Mouse (Mus musculus) liver, embryonic 12.5 days (tissue): Measurements from ENCODE around the gene Rufy4. TPM values are rescaled to one million over a fixed set of nuclear protein-coding genes. Genes with fewer than 3 reads are reported as not detected.

Experiments used
- ATAC-seq: fragments of 200-750 bp; cut with Nextera tagmentation; 2 replicates; pipeline ENCODE4 v1.8.0; 2017; ENCODE audit warnings: moderate number of reproducible peaks, mild to moderate bottlenecking, moderate library complexity
- H3K27ac ChIP-seq: fragments of 300-500 bp; sonication (generic); 2 replicates; pipeline ENCODE4 v1.5.1; 2016; ENCODE audit warnings: mild to moderate bottlenecking
- H3K27me3 ChIP-seq: fragments of 300-500 bp; sonication (generic); replicated peaks from 2 replicates; pipeline ENCODE4 v1.6.1; 2016; ENCODE audit warnings: mild to moderate bottlenecking, moderate library complexity
- H3K36me3 ChIP-seq: fragments of 300-500 bp; sonication (generic); 2 replicates; pipeline ENCODE4 v1.6.1; 2016; ENCODE audit warnings: mild to moderate bottlenecking, moderate library complexity
- H3K4me1 ChIP-seq: fragments of 300-500 bp; sonication (generic); 2 replicates; pipeline ENCODE4 v1.6.1; 2016
- H3K4me2 ChIP-seq: fragments of 300-500 bp; sonication (generic); 2 replicates; pipeline ENCODE4 v1.6.1; 2016; ENCODE audit warnings: mild to moderate bottlenecking, moderate library complexity
- H3K4me3 ChIP-seq: fragments of 300-500 bp; sonication (generic); 2 replicates; pipeline ENCODE4 v1.5.1; 2016; ENCODE audit warnings: mild to moderate bottlenecking, moderate library complexity
- H3K9ac ChIP-seq: fragments of 300-500 bp; sonication (generic); 2 replicates; pipeline ENCODE4 v1.6.1; 2016; ENCODE audit warnings: mild to moderate bottlenecking, moderate library complexity
- H3K9me3 ChIP-seq: fragments of 300-500 bp; sonication (generic); replicated peaks from 2 replicates; pipeline ENCODE4 v1.6.1; 2016; ENCODE audit warnings: mild to moderate bottlenecking, moderate library complexity
- WGBS: fragments of 180-500 bp; shearing (Covaris S2); methylation state at CpG from one replicate; pipeline ENCODE4 v1.1.7; 2016; ENCODE audit not compliant: insufficient replicate concordance; 5-methylcytosine and 5-hydroxymethylcytosine counted together
- polyA plus RNA-seq: library from polyadenylated mRNA; unstranded; fragments of >200 nt; fragmentation: Nextera tagmentation; extraction: Ambion mirVana; gene quantifications from 2 replicates; pipeline ENCODE4 v1.2.1, GENCODE M21; 2016

The Rufy4 gene
- polyA plus RNA-seq, 1 experiment from 2014 or later: 0.20 TPM

GRCm38 (mm10) chr1:74132011-74132410, 6.7 kb downstream of the Rufy4 start:
- Histone ChIP-seq H3K4me1 (peaks cover 26% of the 10 kb centered on the region), H3K4me2 (no peak overlapping the region), H3K4me3 (no peak overlapping the region), H3K27me3 (peaks cover 17% of the 10 kb centered on the region), H3K9ac (no peak overlapping the region), H3K27ac (no peak overlapping the region), H3K36me3 (no peaks in the 10 kb centered on the region), H3K9me3 (no peaks in the 10 kb centered on the region)
- ATAC-seq: no peak
- WGBS: 62% methylated on average over 3 of the region's 3 CpGs

- Histone ChIP-seq H3K9ac (no peak overlapping the region), H3K27me3 (peaks cover 16% of the 10 kb centered on the region), H3K4me3 (no peak overlapping the region), H3K27ac (no peak overlapping the region), H3K4me1 (peaks cover 26% of the 10 kb centered on the region), H3K4me2 (no peak overlapping the region), H3K9me3 (no peaks in the 10 kb centered on the region), H3K36me3 (no peaks in the 10 kb centered on the region)
- ATAC-seq: no peak
- WGBS: 46% methylated on average over 6 of the region's 6 CpGs
These were observed 8.6 kb downstream of the Rufy4 start for GRCm38 (mm10) chr1:74133954-74134353.

GRCm38 (mm10) chr1:74135326-74135950, 10.1 kb downstream of the Rufy4 start:
- 26% methylated on average over 6 of the region's 6 CpGs for WGBS
- peaks cover 16% of the 10 kb centered on the region for H3K27me3 ChIP-seq
- ATAC-seq: peak; percentile 82
- H3K9ac ChIP-seq: no peak overlapping the region
- no peak overlapping the region for H3K4me3 ChIP-seq
- H3K4me2 ChIP-seq: peak overlapping the region; percentile 23
- H3K9me3 ChIP-seq: no peaks in the 10 kb centered on the region
- no peak overlapping the region for H3K27ac ChIP-seq
- no peaks in the 10 kb centered on the region for H3K36me3 ChIP-seq
- H3K4me1 ChIP-seq: peaks cover 26% of the 10 kb centered on the region

GRCm38 (mm10) chr1:74139415-74139814, 14.1 kb downstream of the Rufy4 start:
- Histone ChIP-seq H3K4me1 (peaks cover 16% of the 10 kb centered on the region), H3K9ac (no peak overlapping the region), H3K9me3 (no peaks in the 10 kb centered on the region), H3K4me3 (no peak overlapping the region), H3K4me2 (no peak overlapping the region), H3K27ac (no peak overlapping the region), H3K27me3 (no peaks in the 10 kb centered on the region), H3K36me3 (no peaks in the 10 kb centered on the region)
- 52% methylated on average over 3 of the region's 3 CpGs for WGBS
- ATAC-seq: no peak

GRCm38 (mm10) chr1:74141781-74142180, 16.4 kb downstream of the Rufy4 start:
- ATAC-seq: no peak

GRCm38 (mm10) chr1:74149106-74149885, 24.0 kb downstream of the Rufy4 start:
- Histone ChIP-seq H3K9me3 (no peaks in the 10 kb centered on the region), H3K27ac (no peak overlapping the region), H3K4me1 (peaks cover 55% of the 10 kb centered on the region), H3K36me3 (no peaks in the 10 kb centered on the region), H3K27me3 (peaks cover 4% of the 10 kb centered on the region; the same call in 1 of the 2 replicates), H3K4me3 (no peak overlapping the region), H3K9ac (no peak overlapping the region), H3K4me2 (no peak overlapping the region)
- ATAC-seq: 0 out of 2 replicates have a peak, but pooled peaks have one; percentile 4
- WGBS: 42% methylated on average over 6 of the region's 6 CpGs

More at GRCm38 (mm10) chr1:74141781-74142180, 16.4 kb downstream of the Rufy4 start:
- H3K9ac ChIP-seq: no peak overlapping the region
- no peak overlapping the region for H3K27ac ChIP-seq
- peaks cover 10% of the 10 kb centered on the region for H3K4me1 ChIP-seq
- H3K9me3 ChIP-seq: no peaks in the 10 kb centered on the region
- no peaks in the 10 kb centered on the region for H3K36me3 ChIP-seq
- H3K4me3 ChIP-seq: no peak overlapping the region
- WGBS: 70% methylated on average over 8 of the region's 8 CpGs
- H3K4me2 ChIP-seq: no peak overlapping the region
- H3K27me3 ChIP-seq: no peaks in the 10 kb centered on the region

GRCm38 (mm10) chr1:74150101-74150500, 24.8 kb downstream of the Rufy4 start:
- Histone ChIP-seq H3K27me3 (peaks cover 4% of the 10 kb centered on the region; the same call in 1 of the 2 replicates), H3K4me2 (no peak overlapping the region), H3K27ac (no peak overlapping the region), H3K4me1 (peaks cover 55% of the 10 kb centered on the region), H3K36me3 (no peaks in the 10 kb centered on the region), H3K9me3 (no peaks in the 10 kb centered on the region), H3K4me3 (no peak overlapping the region), H3K9ac (no peak overlapping the region)
- no peak for ATAC-seq
- WGBS: 61% methylated on average over 3 of the region's 3 CpGs

- no peak for ATAC-seq
- Histone ChIP-seq H3K4me1 (peaks cover 53% of the 10 kb centered on the region), H3K27ac (no peak overlapping the region), H3K9ac (no peak overlapping the region), H3K4me2 (no peak overlapping the region), H3K27me3 (peaks cover 4% of the 10 kb centered on the region; the same call in 1 of the 2 replicates), H3K4me3 (no peak overlapping the region), H3K36me3 (no peaks in the 10 kb centered on the region), H3K9me3 (no peaks in the 10 kb centered on the region)
- 18% methylated on average over 3 of the region's 3 CpGs for WGBS
These were observed 25.8 kb downstream of the Rufy4 start for GRCm38 (mm10) chr1:74151091-74151490.

GRCm38 (mm10) chr1:74153461-74154184, 28.3 kb downstream of the Rufy4 start, which contains the start of gene Cxcr2:
TSS of gene Cxcr2 (plus strand) at chr1:74153989.
- peaks cover 4% of the 10 kb centered on the region; the same call in 1 of the 2 replicates for H3K27me3 ChIP-seq
- no peaks in the 10 kb centered on the region for H3K36me3 ChIP-seq
- H3K27ac ChIP-seq: no peak within 1 kb of the TSS
- no peak within 1 kb of the TSS for H3K4me3 ChIP-seq
- H3K9ac ChIP-seq: no peak within 1 kb of the TSS
- H3K9me3 ChIP-seq: no peaks in the 10 kb centered on the region
- 33% methylated on average over 8 of the region's 8 CpGs for WGBS
- H3K4me2 ChIP-seq: 0 out of 2 replicates have a peak within 1 kb of the TSS, but pooled peaks have one; percentile 11
- ATAC-seq: no peak
- H3K4me1 ChIP-seq: peaks cover 40% of the 10 kb centered on the region

- Histone ChIP-seq H3K27ac (no peak overlapping the region), H3K27me3 (peaks cover 4% of the 10 kb centered on the region; the same call in 1 of the 2 replicates), H3K36me3 (no peaks in the 10 kb centered on the region), H3K9me3 (no peaks in the 10 kb centered on the region), H3K4me3 (no peak overlapping the region), H3K4me1 (peaks cover 30% of the 10 kb centered on the region), H3K4me2 (no peak overlapping the region), H3K9ac (no peak overlapping the region)
- ATAC-seq: no peak
- 42% methylated on average over 6 of the region's 6 CpGs for WGBS
These were observed 30.2 kb downstream of the Rufy4 start for GRCm38 (mm10) chr1:74155435-74156012.

GRCm38 (mm10) chr1:74156381-74156910, 31.1 kb downstream of the Rufy4 start:
- no peak overlapping the region for H3K4me3 ChIP-seq
- H3K9me3 ChIP-seq: no peaks in the 10 kb centered on the region
- H3K27ac ChIP-seq: no peak overlapping the region
- H3K9ac ChIP-seq: no peak overlapping the region
- ATAC-seq: no peak
- peaks cover 20% of the 10 kb centered on the region for H3K4me1 ChIP-seq
- H3K27me3 ChIP-seq: peaks cover 4% of the 10 kb centered on the region; the same call in 1 of the 2 replicates
- H3K4me2 ChIP-seq: no peak overlapping the region; the same call in 1 of the 2 replicates
- WGBS: 29% methylated on average over 14 of the region's 14 CpGs
- no peaks in the 10 kb centered on the region for H3K36me3 ChIP-seq
